Mouse (Mus musculus) kidney, adult 2 months (tissue): ENCODE measurements at regions not wholly inside any gene's neighbourhood (a gene's known extent, or its start where the extent isn't known, plus 50 kb on each side); places are given as distances from the start of the nearest gene placed in this dataset.

Experiments
- DNase-seq: peaks from one replicate; pipeline ENCODE4 v3.0.0; 2021
- H3K27ac ChIP-seq: fragments of 200-500 bp; 2 replicates; pipeline ENCODE4 v1.5.1; 2012; ENCODE audit warnings: low read depth, low read length, control low read depth, inconsistent platforms; ENCODE audit not compliant: insufficient read depth
- H3K27me3 ChIP-seq: fragments of 200-500 bp; replicated peaks from 2 replicates; pipeline ENCODE4 v1.6.1; 2012; ENCODE audit warnings: mild to moderate bottlenecking, moderate library complexity, low read length, inconsistent platforms; ENCODE audit not compliant: control insufficient read depth, insufficient read depth
- H3K36me3 ChIP-seq: fragments of 200-500 bp; 2 replicates; pipeline ENCODE4 v1.6.1; 2012; ENCODE audit warnings: mild to moderate bottlenecking, moderate library complexity, low read length, inconsistent platforms; ENCODE audit not compliant: control insufficient read depth, insufficient read depth
- H3K4me1 ChIP-seq: fragments of 200-500 bp; 2 replicates; pipeline ENCODE4 v1.6.1; 2011; ENCODE audit warnings: low read length; ENCODE audit not compliant: control insufficient read depth, insufficient read depth
- H3K4me3 ChIP-seq: fragments of 200-500 bp; 2 replicates; pipeline ENCODE4 v1.5.1; 2011; ENCODE audit warnings: mild to moderate bottlenecking, low read depth, low read length, control low read depth; ENCODE audit not compliant: insufficient read depth
- CTCF ChIP-seq: fragments of 200-500 bp; conservative IDR thresholded peaks from 2 replicates; pipeline ENCODE4 v1.5.1; 2011; ENCODE audit warnings: low read depth, mild to moderate bottlenecking, control low read depth, low read length, moderate library complexity, mixed read lengths; ENCODE audit not compliant: insufficient read depth, insufficient read length
- POLR2A ChIP-seq: fragments of 200-500 bp; IDR thresholded peaks from one replicate; pipeline ENCODE4 v1.6.1; 2011; ENCODE audit warnings: low read depth, low read length, control low read depth
- WGBS: fragments of 180-500 bp; shearing (Covaris S2); methylation state at CpG from one replicate; pipeline ENCODE4 v1.1.7; 2018; 5-methylcytosine and 5-hydroxymethylcytosine counted together

DNA sequence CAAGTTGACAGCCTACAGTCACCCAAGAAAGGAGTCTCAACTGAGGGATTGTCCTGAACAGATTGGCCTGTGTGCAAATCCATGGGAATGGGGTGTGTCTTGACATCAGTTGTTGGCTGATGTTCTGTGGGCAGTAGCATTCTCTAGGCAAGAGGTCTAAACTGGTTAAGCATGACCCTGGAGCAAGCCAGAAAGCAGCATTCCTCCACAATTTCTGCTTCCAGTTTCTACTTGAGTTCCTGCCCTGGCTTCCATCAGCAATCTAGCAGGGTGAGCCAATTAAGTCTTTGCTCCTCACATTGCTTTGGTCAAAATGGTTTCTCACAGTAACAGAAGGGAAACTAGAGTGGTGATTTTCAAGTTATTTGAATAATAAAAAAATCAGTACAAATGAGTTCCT is 177.8 kb upstream of the Bcl6 start:
- TF ChIP-seq POLR2A (no peak), CTCF (no peak)
- H3K27ac ChIP-seq = no peak overlapping the region
- no peaks in the 10 kb centered on the region for H3K27me3 ChIP-seq
- H3K36me3 ChIP-seq = no peaks in the 10 kb centered on the region
- DNase-seq = no peak
- H3K4me3 ChIP-seq = no peak overlapping the region
- no peaks in the 10 kb centered on the region for H3K4me1 ChIP-seq

DNA sequence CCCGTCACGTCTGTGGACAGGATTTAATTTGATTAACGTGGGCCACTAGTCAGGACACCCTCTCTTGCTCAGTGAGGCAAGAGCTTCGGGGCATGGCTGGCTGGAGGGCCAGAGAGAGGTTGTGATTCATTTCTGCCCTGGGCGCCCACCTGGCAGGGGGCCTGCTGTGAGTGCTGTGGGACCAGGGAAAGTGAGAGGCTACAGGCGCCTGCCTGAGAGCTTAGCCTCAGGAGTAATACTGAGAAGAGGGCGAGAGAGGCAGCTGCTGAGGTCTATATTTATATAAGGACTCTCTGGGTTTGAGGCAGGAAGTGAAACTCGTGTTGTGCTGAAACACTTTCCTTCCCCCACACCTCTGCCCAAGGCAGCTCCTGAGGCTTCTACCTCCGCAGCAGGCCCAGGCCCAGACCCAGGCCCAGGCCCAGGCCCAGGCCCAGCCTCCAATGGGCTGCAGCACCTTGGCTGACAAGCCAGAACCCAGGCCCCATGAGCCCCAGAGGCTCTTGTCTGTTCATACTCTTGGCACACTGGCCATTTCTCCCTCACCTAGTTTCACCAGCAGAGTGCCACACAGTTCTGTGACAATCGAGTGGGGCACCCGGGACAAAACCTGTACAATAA is 176.9 kb upstream of the Bcl6 start:
- peak; percentile 8 for DNase-seq
- Histone ChIP-seq H3K36me3 (no peaks in the 10 kb centered on the region), H3K4me3 (no peak overlapping the region), H3K27ac (no peak overlapping the region), H3K27me3 (no peaks in the 10 kb centered on the region), H3K4me1 (0 out of 2 replicates have a peak, but pooled peaks cover 2% of the 10 kb centered on the region)
- WGBS = 62% methylated on average over 11 of the region's 11 CpGs
- TF ChIP-seq POLR2A (no peak), CTCF (no peak)

DNA sequence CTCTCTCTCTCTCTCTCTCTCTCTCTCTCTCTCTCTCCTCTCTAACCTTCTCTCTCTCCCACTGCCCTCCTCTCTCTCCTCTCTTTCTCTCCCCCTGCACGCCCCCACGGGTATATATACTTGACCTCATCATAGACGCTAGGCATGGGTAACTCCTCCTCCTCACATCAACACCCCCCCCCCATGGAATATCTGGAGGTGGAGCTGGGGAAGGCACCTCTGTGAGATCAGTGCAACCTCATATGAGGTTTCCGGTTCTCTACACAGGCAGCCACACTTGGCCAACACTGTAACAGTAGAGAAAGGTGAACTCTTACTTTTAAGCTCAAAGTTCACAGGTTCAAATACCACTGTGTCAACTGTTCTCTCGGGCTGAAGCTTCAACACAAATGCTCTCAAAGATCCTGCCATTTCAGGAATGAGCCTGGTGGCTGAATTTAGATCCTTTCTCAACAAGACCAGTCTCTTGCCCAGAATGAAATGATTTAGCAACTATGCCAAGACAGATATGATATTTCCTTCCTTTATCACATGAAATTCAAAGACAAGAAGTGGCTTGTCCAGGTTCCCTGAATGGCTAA is 172.1 kb upstream of the Bcl6 start:
- TF ChIP-seq CTCF = no peak
- TF ChIP-seq POLR2A = no peak
- Histone ChIP-seq H3K4me3 (no peak overlapping the region), H3K27ac (no peak overlapping the region), H3K4me1 (0 out of 2 replicates have a peak, but pooled peaks cover 2% of the 10 kb centered on the region), H3K27me3 (no peaks in the 10 kb centered on the region), H3K36me3 (no peaks in the 10 kb centered on the region)
- 53% methylated on average over 5 of the region's 5 CpGs for WGBS
- peak; percentile 11 for DNase-seq

DNA sequence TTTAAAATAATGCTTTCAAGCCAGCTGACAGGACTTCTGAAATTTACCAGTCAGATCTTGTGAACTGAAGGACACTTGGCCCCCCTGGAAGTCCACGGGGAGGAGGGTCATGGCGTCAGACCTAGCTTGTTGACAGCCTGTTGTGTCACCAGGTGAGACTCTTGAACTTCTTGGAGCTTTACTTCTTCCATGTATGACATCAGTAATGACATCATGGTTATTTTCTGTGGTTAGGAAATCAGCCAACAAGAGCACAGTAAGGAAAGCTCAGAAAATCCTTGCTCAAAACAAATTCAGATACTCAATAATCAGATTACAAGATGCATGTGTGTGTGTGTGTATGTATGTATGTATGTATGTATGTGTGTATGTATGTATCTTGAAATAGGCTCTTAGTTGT is 170.7 kb upstream of the Bcl6 start:
- no peaks in the 10 kb centered on the region for H3K27me3 ChIP-seq
- no peaks in the 10 kb centered on the region for H3K36me3 ChIP-seq
- H3K4me1 ChIP-seq = 0 out of 2 replicates have a peak, but pooled peaks cover 2% of the 10 kb centered on the region
- WGBS = 82% methylated on average over 2 of the region's 2 CpGs
- no peak for TF ChIP-seq POLR2A
- no peak overlapping the region for H3K27ac ChIP-seq
- no peak for DNase-seq
- no peak overlapping the region for H3K4me3 ChIP-seq

DNA sequence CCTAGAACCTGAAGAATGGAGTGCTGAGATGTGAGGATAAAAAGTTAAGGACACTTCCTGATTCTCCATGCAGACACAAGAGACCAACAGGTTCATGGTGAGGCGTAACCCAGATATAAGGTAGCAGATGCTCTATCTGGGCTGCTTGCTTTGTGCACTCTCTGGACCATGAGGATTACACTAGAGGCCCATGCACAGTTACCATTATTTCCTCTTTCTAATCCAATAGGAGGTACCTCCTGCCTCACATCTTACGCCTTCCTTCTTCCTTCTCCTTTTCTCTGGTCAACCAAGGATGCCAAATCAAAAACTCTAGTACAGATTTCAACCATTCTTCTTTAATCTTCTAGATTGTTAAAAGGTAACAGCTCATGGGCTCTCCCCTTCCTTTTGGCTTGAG is 169.1 kb upstream of the Bcl6 start:
- Histone ChIP-seq H3K27me3 (no peaks in the 10 kb centered on the region), H3K27ac (no peak overlapping the region), H3K36me3 (no peaks in the 10 kb centered on the region), H3K4me3 (no peak overlapping the region), H3K4me1 (0 out of 2 replicates have a peak, but pooled peaks cover 2% of the 10 kb centered on the region)
- 97% methylated on average over 2 of the region's 2 CpGs for WGBS
- no peak for DNase-seq
- no peak for TF ChIP-seq CTCF
- TF ChIP-seq POLR2A = no peak

DNA sequence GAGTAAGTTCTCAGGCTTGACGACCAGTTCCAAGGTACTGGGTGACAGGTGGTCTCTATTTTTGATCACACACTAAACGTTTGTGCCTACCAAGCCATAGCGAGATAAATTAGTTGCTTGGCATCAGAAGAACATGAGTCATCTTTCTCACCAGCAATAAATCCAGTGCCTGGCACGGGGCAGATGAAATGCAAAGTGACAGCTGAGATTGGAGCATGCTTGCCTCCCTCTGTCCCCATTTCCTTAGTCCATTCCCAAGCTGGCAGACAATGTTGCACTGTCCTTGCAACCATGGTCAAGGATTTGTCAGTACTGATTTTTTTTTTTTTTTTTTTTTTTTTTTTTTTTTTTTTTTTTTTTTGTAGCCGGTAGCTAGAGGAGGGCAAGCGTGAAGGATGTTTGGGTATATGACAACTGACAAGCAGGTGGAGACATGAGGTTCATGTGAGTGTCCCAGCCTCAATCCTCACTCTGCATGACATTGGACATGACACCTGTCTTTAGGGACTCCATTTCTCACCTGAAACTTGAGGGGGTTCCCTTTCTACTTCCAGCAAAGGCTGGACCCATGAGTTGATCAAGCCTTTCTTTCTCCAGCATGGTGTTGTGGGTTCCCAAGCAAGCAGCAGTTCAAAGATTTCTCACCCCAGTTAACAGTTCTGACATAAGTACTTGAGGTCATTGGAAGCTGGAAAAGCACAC is 168.2 kb upstream of the Bcl6 start:
- H3K4me3 ChIP-seq = no peak overlapping the region
- 0 out of 2 replicates have a peak, but pooled peaks cover 2% of the 10 kb centered on the region for H3K4me1 ChIP-seq
- TF ChIP-seq POLR2A = no peak
- TF ChIP-seq CTCF = no peak
- no peaks in the 10 kb centered on the region for H3K27me3 ChIP-seq
- DNase-seq = no peak
- 61% methylated on average over 6 of the region's 6 CpGs for WGBS
- H3K27ac ChIP-seq = no peak overlapping the region
- H3K36me3 ChIP-seq = no peaks in the 10 kb centered on the region

DNA sequence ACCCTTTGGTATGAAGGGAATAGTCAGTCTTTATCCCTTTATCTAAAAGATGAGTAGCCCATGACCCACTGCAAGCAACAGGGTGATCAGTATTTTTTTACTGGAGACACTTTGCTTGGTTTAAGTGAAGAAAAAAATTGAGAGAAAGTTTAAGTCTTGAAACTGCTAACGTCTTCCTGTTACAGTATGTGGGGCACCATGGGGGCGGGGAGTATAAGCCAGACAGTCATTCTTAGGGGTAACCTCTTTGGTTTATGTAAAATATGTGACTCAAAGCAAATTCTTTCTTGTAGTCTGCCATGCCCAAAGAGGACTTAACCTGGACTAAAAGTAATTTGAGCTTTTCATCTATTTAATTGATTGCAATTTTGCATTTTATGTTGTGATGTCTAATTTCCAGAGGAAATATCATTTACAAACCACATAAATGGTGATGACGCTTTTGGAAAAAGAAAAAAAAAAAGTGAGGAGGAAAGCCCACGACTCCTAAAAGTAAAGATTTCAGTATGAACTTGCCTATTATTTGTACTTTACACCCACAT is 166.2 kb upstream of the Bcl6 start:
- Histone ChIP-seq H3K27me3 (no peaks in the 10 kb centered on the region), H3K4me1 (no peaks in the 10 kb centered on the region), H3K4me3 (no peak overlapping the region), H3K27ac (no peak overlapping the region), H3K36me3 (no peaks in the 10 kb centered on the region)
- no peak for TF ChIP-seq POLR2A
- TF ChIP-seq CTCF = no peak
- WGBS = 81% methylated on average over 4 of the region's 4 CpGs
- no peak for DNase-seq
